8 mouse cellular contexts compared by ENCODE assay signal in the genomic region with DNA sequence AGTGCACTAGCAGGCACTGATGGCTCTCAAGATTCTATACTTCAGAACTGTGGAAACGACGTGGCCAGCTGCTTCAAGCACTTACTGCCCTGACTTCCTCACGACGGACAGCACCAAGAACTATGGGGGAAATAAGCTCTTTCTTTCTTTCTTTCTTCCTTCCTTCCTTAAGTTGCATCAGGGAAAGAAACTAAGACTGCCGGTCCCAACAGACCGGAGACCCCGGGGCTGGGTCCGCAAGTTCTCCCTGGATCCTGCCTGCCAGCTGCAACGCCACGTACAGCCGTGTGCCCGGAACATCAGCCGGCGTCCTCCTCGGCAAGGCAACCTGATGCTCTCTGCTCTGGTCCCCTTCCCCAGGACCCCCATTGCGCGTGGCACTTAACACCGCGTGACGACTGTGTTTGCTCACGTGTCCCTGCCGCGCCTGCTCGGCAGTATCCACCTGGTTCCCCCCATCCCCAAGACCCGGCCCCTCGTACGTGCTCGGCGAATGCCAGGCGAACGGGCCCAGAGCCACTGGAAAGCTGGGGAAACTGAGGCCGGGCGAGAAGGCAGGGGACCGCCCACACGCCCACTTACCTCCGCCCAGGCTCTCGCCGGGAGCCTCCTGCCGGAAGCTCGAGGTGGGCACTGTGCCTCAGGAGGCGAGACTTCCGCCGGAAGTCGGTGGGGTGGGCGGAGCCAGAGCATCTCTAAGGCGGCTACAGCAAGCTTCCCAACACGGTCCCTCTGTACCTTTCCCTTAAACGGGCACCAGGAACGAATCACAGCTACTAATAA. TPM values are rescaled to one million over a fixed set of nuclear protein-coding genes. Genes with fewer than 3 reads are reported as not detected.
DNase-seq lines count a peak whose midpoint lies in the region; ATAC-seq lines count a peak whose summit lies in the region.

A gene (minus strand): TSS at position 668 of the 783 bp plus-strand sequence.

- H3K4me1 ChIP-seq in hindbrain, embryonic 15.5 days (replicated peaks) = peaks cover 36% of the 10 kb centered on the region

- peak within 1 kb of the TSS; percentile 80 for H3K9ac ChIP-seq in hindbrain, embryonic 15.5 days

- peak; percentile 91 for DNase-seq in R1 (ENCODE audit: low read depth, low spot score)
- peak; percentile 96 to 97 for DNase-seq in cerebellum, postnatal 25 days
- DNase-seq in frontal cortex, postnatal 36 days (ENCODE audit: low spot score in 2 of 2) = peak; percentile 95
- peak; percentile 90 for DNase-seq in left cerebral cortex, adult 11 months (ENCODE audit: low spot score)
- DNase-seq in lung, postnatal 4 days = peak; percentile 93 to 94
- DNase-seq in right cerebral cortex, adult 18-20 months = peak; percentile 95
- DNase-seq in urinary bladder, postnatal 10 days (ENCODE audit: low spot score) = peak; percentile 78

- H3K9me3 ChIP-seq in hindbrain, embryonic 15.5 days = no peaks in the 10 kb centered on the region

- peak within 1 kb of the TSS; percentile 97 for H3K4me2 ChIP-seq in hindbrain, embryonic 15.5 days

- peaks cover 28% of the 10 kb centered on the region for H3K36me3 ChIP-seq in hindbrain, embryonic 15.5 days

- WGBS in hindbrain, embryonic 15.5 days = 1% methylated on average over 49 of the region's 49 CpGs

- peak within 1 kb of the TSS; percentile 75 for H3K4me3 ChIP-seq in hindbrain, embryonic 15.5 days

- peak within 1 kb of the TSS; percentile 90 for H3K27ac ChIP-seq in hindbrain, embryonic 15.5 days (replicated peaks)

- H3K27me3 ChIP-seq in hindbrain, embryonic 15.5 days = no peaks in the 10 kb centered on the region

- ATAC-seq in hindbrain, embryonic 15.5 days (ENCODE audit: low FRiP score, low read depth) = peak; percentile 90

RNA-seq across cellular contexts. Expression of the gene that starts here (rescaled TPM):
- 69.2 and 72.5 TPM in 2 replicates for polyA plus RNA-seq in hindbrain, embryonic 15.5 days (2015; fragmentation: Nextera tagmentation; extraction: Ambion mirVana)

Comparison
In these comparisons a context has a peak if more than half of its experiments do, and no peak if none do; other contexts are left out.
1. Peak in every context shown above with its lines: DNase-seq, ATAC-seq, H3K4me3 ChIP-seq and H3K27ac ChIP-seq.